Mouse (Mus musculus) stomach, embryonic 15.5 days (tissue): Measurements from ENCODE around the gene Tfdp1. TPM values are rescaled to one million over a fixed set of nuclear protein-coding genes. Genes with fewer than 3 reads are reported as not detected.

ENCODE experiments used
- ATAC-seq: fragments of 200-750 bp; cut with Nextera tagmentation; 2 replicates; pipeline ENCODE4 v1.8.0; 2017; ENCODE audit warnings: low read depth, moderate number of reproducible peaks, moderate TSS enrichment; ENCODE audit not compliant: insufficient read depth, low FRiP score
- H3K27ac ChIP-seq: fragments of 300-500 bp; sonication (generic); 2 replicates; pipeline ENCODE4 v1.5.1; 2015; ENCODE audit warnings: mild to moderate bottlenecking, inconsistent platforms
- H3K27me3 ChIP-seq: fragments of 300-500 bp; sonication (generic); replicated peaks from 2 replicates; pipeline ENCODE4 v1.6.1; 2015; ENCODE audit warnings: inconsistent platforms
- H3K36me3 ChIP-seq: fragments of 300-500 bp; sonication (generic); 2 replicates; pipeline ENCODE4 v1.6.1; 2015; ENCODE audit warnings: inconsistent platforms
- H3K4me1 ChIP-seq: fragments of 300-500 bp; sonication (generic); 2 replicates; pipeline ENCODE4 v1.6.1; 2015; ENCODE audit warnings: inconsistent platforms
- H3K4me2 ChIP-seq: fragments of 300-500 bp; sonication (generic); 2 replicates; pipeline ENCODE4 v1.6.1; 2015; ENCODE audit warnings: mild to moderate bottlenecking, inconsistent platforms
- H3K4me3 ChIP-seq: fragments of 300-500 bp; sonication (generic); replicated peaks from 2 replicates; pipeline ENCODE4 v1.5.1; 2015; ENCODE audit warnings: inconsistent platforms
- H3K9ac ChIP-seq: fragments of 300-500 bp; sonication (generic); 2 replicates; pipeline ENCODE4 v1.6.1; 2015; ENCODE audit warnings: inconsistent platforms
- H3K9me3 ChIP-seq: fragments of 300-500 bp; sonication (generic); 2 replicates; pipeline ENCODE4 v1.6.1; 2016; ENCODE audit warnings: inconsistent platforms
- WGBS: fragments of 180-500 bp; shearing (Covaris S2); methylation state at CpG from one replicate; pipeline ENCODE4 v1.1.7; 2015; 5-methylcytosine and 5-hydroxymethylcytosine counted together
- polyA plus RNA-seq: library from polyadenylated mRNA; unstranded; fragments of >200 nt; fragmentation: Nextera tagmentation; extraction: Ambion mirVana; gene quantifications from 2 replicates; pipeline ENCODE4 v1.2.1, GENCODE M21; 2015

Tfdp1 gene
- polyA plus RNA-seq, 1 experiment from 2014 or later: 156 TPM

DNA sequence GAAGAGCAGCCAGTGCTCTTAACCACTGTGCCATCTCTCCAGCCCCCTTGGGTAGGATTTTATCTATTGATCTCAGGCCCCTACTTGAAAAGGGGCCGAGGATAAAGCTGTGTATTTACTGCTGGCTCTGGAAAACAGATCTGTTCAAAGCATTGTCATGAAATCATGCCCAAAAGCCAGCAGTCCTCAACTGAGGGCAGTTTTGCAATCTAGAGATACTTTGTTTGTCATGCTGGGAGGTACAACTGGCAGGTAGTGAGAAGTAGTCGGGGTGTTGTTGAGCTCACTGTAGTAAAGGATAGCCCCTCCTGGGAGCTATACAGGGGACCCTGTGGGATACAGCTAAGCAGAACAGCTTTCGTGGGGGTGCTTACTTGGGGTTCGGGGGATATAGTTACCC lies 15.3 kb downstream of the Tfdp1 start:
- Histone ChIP-seq H3K9me3 (no peaks in the 10 kb centered on the region), H3K9ac (no peak overlapping the region), H3K36me3 (peaks cover 71% of the 10 kb centered on the region), H3K4me1 (no peaks in the 10 kb centered on the region), H3K27me3 (no peaks in the 10 kb centered on the region), H3K4me3 (no peak overlapping the region), H3K27ac (no peak overlapping the region), H3K4me2 (no peak overlapping the region)
- 82% methylated on average over 4 of the region's 4 CpGs for WGBS
- ATAC-seq: no peak

DNA sequence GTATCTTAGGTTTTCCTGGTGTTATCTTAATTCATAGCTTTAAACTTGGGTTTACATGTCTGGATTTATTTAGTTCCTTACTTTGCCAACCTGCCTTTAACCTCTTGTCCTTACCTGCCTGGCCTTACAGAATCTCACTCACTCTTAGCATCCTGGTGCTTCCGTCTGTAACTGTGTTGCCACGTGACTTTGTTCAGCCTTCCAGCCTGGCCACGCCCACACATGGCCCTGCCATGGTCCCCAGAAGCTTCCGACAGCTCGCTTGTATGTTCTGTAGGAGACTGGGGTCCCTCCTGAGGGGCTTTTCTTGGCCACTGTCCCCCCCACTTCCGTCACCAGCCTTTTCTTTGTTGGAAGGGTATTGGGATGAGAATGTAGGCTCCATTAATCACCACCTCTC lies 17.7 kb downstream of the Tfdp1 start:
- no peaks in the 10 kb centered on the region for H3K27me3 ChIP-seq
- no peaks in the 10 kb centered on the region for H3K4me1 ChIP-seq
- WGBS: 75% methylated on average over 6 of the region's 6 CpGs
- H3K9ac ChIP-seq: no peak overlapping the region
- peaks cover 73% of the 10 kb centered on the region for H3K36me3 ChIP-seq
- ATAC-seq: no peak
- no peaks in the 10 kb centered on the region for H3K9me3 ChIP-seq
- no peak overlapping the region for H3K4me2 ChIP-seq
- no peak overlapping the region for H3K4me3 ChIP-seq
- no peak overlapping the region for H3K27ac ChIP-seq

DNA sequence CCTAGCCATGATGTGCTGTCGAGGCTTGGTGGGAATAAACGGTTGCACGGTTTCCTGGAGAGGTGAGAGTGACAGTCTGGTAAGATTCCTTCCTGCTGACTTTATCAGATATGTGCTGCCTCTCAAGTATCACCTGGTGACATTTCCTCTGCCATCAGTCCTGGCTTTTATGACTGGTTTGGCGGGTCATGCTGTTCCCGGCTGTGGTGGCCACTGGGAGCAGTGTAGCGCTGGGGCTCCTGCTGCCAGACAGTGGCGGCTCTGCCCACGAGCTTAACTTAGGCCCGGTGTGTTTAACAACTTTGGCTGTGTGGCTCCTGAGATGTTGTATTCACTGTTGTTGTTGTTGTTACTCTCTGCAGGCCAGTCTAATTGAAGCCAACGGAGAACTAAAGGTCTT lies 18.1 kb downstream of the Tfdp1 start:
- Histone ChIP-seq H3K9ac (no peak overlapping the region), H3K4me2 (no peak overlapping the region), H3K36me3 (peaks cover 73% of the 10 kb centered on the region), H3K4me3 (no peak overlapping the region), H3K27me3 (no peaks in the 10 kb centered on the region), H3K4me1 (no peaks in the 10 kb centered on the region), H3K27ac (no peak overlapping the region), H3K9me3 (no peaks in the 10 kb centered on the region)
- ATAC-seq: no peak
- 72% methylated on average over 10 of the region's 10 CpGs for WGBS

DNA sequence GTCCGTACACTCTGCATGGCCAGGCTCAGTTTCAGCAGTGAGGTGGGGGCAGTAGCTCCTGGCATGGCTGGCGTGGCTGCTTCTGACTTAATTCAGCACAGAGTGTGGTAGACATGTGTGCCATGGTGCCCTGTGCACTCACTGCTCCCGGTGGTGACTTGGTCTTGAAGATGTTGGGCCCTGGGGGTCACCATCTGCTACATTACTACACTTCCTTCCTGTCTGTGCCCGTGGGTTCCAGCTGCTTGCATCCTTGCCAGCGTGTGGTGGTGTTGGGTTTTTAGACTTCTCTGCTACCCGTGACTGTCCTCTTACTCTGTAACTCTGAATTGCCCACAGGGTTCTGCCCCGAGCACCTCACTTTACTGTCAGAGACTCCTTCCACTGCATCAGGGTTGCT lies 21.7 kb downstream of the Tfdp1 start:
- ATAC-seq: no peak
- no peak overlapping the region for H3K4me2 ChIP-seq
- H3K27ac ChIP-seq: no peak overlapping the region
- no peaks in the 10 kb centered on the region for H3K9me3 ChIP-seq
- H3K9ac ChIP-seq: no peak overlapping the region
- no peak overlapping the region for H3K4me3 ChIP-seq
- no peaks in the 10 kb centered on the region for H3K4me1 ChIP-seq
- peaks cover 88% of the 10 kb centered on the region for H3K36me3 ChIP-seq
- no peaks in the 10 kb centered on the region for H3K27me3 ChIP-seq
- WGBS: 82% methylated on average over 7 of the region's 7 CpGs

DNA sequence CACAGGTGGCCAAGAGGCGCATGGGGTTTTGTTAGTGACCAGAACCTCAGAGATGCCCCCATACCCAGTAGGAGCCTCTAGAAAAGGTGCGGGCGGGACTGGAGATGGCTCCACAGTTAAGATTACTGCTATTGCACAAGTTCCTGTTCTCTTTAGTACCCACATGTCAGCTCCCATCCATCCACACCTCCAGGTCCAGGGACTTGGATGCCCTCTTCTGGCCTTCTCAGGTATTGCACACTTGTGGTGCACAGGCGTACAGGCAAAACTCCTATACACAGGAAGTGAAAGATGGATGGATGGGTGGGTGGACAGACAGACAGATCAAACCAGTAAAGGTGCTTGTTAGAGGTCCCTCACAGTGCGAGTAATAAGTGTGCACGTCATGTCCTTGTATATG lies 23.3 kb downstream of the Tfdp1 start:
- Histone ChIP-seq H3K9me3 (no peaks in the 10 kb centered on the region), H3K27ac (no peak overlapping the region), H3K4me3 (no peak overlapping the region), H3K27me3 (no peaks in the 10 kb centered on the region), H3K36me3 (peaks cover 88% of the 10 kb centered on the region), H3K4me1 (no peaks in the 10 kb centered on the region), H3K4me2 (no peak overlapping the region), H3K9ac (no peak overlapping the region)
- ATAC-seq: no peak
- WGBS: 90% methylated on average over 6 of the region's 6 CpGs

DNA sequence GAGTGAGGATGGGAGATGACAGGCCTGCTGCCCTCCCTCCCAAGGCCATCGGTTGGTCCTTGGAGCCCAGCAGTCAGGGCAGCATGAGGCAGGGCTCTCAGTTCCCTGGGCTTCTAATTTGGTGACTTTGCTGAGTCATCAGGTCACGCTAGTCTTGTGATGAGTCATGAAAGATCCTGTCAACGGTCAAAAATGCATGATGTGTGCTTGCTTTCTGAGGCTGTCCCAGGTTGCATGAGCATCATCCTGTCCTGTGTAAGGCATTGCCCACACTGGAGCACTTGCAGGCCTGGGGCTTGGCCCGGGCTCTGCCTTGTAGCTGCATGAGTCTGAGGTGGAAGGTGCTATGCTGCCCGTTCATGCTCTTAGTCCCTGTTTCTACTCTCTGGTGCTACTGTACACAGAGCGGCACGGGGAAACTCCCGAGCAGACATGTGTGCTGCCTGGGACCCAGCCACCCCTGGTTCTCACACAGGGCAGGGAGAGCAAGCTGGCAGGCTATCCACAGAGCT lies 34.7 kb downstream of the Tfdp1 start:
- Histone ChIP-seq H3K4me3 (no peak overlapping the region), H3K4me1 (no peaks in the 10 kb centered on the region), H3K27me3 (no peaks in the 10 kb centered on the region), H3K36me3 (peaks cover 70% of the 10 kb centered on the region), H3K4me2 (no peak overlapping the region), H3K9ac (no peak overlapping the region), H3K27ac (no peak overlapping the region), H3K9me3 (no peaks in the 10 kb centered on the region)
- ATAC-seq: no peak
- 84% methylated on average over 8 of the region's 8 CpGs for WGBS

DNA sequence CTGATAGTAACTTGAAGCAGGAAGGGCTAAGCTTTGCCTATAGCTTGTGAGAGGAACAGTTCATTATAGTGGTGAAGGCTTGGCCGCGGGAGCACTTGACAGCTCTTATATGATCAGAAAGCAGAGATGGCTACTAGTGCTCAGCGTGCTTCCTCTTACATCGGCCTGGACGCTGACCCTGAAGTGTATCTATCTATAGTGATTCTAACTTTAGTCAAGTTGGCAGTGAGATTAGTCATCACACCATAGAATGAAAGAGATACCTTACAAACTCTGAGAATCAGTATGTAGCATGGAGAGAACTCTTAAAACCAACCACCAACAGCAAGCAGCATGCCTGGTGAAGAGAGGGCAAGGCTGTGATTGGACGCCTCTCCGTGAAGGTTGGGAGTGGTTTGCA lies 43.1 kb downstream of the Tfdp1 start:
- Histone ChIP-seq H3K27me3 (no peaks in the 10 kb centered on the region), H3K4me3 (no peak overlapping the region), H3K4me1 (no peaks in the 10 kb centered on the region), H3K4me2 (no peak overlapping the region), H3K9me3 (no peaks in the 10 kb centered on the region), H3K36me3 (peaks cover 13% of the 10 kb centered on the region), H3K27ac (no peak overlapping the region), H3K9ac (no peak overlapping the region)
- 89% methylated on average over 7 of the region's 7 CpGs for WGBS
- no peak for ATAC-seq

DNA sequence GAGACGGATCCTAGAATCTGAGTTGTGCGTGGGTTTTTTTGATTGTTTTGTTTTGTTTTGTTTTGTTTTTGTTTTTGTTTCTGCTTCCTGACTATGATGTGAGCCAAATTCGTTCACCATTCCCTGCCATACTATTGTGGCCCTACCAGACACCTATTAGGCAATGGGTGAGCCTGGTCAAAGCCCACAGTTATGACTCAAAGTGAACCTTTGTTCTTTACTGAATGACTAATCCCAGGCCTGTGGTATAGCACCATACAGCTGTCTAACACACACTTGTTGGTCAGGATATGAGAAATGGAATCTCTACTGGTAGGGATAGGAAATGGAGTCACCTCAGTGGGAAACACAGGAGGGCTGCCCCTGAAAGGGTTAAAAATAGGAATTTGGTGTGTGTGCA lies 44.0 kb downstream of the Tfdp1 start:
- no peaks in the 10 kb centered on the region for H3K4me1 ChIP-seq
- 87% methylated on average over 3 of the region's 3 CpGs for WGBS

DNA sequence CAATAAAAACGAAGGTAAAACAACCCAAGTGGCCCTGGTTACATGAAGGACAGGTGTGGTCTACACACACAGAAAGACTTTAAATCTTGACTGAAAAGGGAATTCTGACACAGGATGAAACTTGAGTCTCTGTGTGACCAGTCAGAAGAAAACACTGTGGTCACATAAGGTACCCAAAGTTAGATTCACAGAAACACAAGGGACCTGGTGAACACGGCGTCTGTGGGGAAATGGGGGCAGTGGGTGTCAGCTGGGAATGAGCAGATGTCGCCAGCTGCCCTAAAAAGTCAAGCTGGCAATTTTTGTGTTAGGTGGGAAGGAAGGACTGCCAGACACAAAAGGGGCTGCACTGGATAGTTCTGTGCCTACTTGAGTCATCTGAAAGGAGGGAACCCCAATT lies 44.4 kb downstream of the Tfdp1 start:
- Histone ChIP-seq H3K4me1 (no peaks in the 10 kb centered on the region), H3K27me3 (no peaks in the 10 kb centered on the region), H3K4me3 (no peak overlapping the region), H3K9me3 (no peaks in the 10 kb centered on the region), H3K9ac (no peak overlapping the region), H3K4me2 (no peak overlapping the region), H3K27ac (no peak overlapping the region), H3K36me3 (peaks cover 13% of the 10 kb centered on the region)
- no peak for ATAC-seq
- WGBS: 86% methylated on average over 4 of the region's 4 CpGs

More for the DNA sequence above, 44.0 kb downstream of the Tfdp1 start:
- H3K9ac ChIP-seq: no peak overlapping the region
- H3K9me3 ChIP-seq: no peaks in the 10 kb centered on the region
- H3K27ac ChIP-seq: no peak overlapping the region
- H3K4me3 ChIP-seq: no peak overlapping the region
- H3K27me3 ChIP-seq: no peaks in the 10 kb centered on the region
- H3K4me2 ChIP-seq: no peak overlapping the region
- peaks cover 13% of the 10 kb centered on the region for H3K36me3 ChIP-seq
- ATAC-seq: no peak

DNA sequence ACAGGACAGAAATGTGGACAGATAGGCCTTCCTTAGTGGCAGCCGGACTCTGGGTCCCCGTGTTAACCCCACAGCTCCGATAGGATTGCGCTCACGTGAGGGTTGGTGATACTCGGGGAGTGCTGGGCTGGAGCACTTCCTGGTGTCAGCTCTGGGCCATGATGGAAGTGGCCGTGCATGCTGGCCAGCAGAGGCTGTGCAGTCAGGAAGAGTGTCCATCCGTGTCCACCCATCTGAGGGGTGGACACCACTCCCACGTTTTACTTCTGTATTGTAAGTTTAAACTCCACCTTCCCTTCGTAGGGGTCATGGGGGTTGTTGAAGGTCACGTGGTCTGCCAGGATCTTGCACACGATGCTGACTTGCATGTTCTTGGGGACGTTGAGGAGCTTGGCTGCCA lies 47.8 kb downstream of the Tfdp1 start:
- no peak for ATAC-seq
- WGBS: 74% methylated on average over 13 of the region's 13 CpGs
- no peaks in the 10 kb centered on the region for H3K36me3 ChIP-seq

DNA sequence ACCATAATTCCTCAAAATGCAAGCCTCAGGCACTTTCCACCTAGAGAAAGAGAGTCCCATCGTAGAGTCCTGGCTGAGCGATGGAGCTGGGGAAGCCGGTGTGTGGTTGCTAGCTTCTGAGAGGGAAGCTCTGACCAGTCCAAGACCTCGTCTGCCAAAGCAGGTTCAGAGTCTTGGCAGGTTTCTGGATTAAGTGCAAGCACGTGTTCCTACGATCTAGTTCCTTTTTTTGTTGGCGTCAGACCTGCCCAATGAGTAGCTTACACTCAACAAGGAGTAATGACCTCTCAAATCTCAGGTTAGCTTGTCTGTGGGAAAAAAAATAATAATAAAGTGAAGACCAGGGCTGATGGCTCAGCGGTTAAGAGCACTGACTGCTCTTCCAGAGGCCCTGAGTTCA lies 49.2 kb downstream of the Tfdp1 start:
- Histone ChIP-seq H3K4me1 (no peaks in the 10 kb centered on the region), H3K36me3 (no peaks in the 10 kb centered on the region), H3K4me2 (no peak overlapping the region), H3K4me3 (no peak overlapping the region), H3K9ac (no peak overlapping the region), H3K9me3 (no peaks in the 10 kb centered on the region), H3K27me3 (no peaks in the 10 kb centered on the region), H3K27ac (no peak overlapping the region)
- WGBS: 77% methylated on average over 8 of the region's 8 CpGs
- ATAC-seq: no peak

More for the DNA sequence above, 47.8 kb downstream of the Tfdp1 start:
- H3K9ac ChIP-seq: no peak overlapping the region
- H3K4me3 ChIP-seq: no peak overlapping the region
- no peaks in the 10 kb centered on the region for H3K27me3 ChIP-seq
- H3K27ac ChIP-seq: no peak overlapping the region
- no peak overlapping the region for H3K4me2 ChIP-seq
- no peaks in the 10 kb centered on the region for H3K9me3 ChIP-seq
- no peaks in the 10 kb centered on the region for H3K4me1 ChIP-seq

DNA sequence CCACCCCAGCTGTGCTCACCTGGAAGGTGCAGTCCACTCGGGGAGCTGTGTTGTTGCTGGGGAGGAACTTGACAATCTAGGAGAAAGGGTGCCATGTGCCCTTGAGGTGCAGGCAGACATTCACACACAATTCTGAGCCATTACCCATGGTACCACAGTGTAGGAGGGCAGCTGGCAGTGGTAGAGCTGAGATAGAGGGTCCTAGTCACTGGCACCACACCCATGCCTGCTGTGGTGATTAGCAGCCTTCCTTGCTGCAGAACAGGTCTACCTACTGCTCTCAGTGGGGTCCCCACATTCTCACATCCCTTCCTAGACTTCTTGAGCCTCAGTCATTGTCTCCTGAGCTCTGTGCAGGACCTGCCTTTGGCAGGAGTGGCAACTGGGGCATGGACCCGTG lies 50.2 kb downstream of the Tfdp1 start:
- Histone ChIP-seq H3K9me3 (no peaks in the 10 kb centered on the region), H3K4me2 (no peak overlapping the region), H3K27ac (no peak overlapping the region), H3K36me3 (no peaks in the 10 kb centered on the region), H3K9ac (no peak overlapping the region), H3K4me3 (no peak overlapping the region), H3K27me3 (no peaks in the 10 kb centered on the region), H3K4me1 (no peaks in the 10 kb centered on the region)
- ATAC-seq: no peak
- WGBS: 60% methylated on average over 2 of the region's 2 CpGs

DNA sequence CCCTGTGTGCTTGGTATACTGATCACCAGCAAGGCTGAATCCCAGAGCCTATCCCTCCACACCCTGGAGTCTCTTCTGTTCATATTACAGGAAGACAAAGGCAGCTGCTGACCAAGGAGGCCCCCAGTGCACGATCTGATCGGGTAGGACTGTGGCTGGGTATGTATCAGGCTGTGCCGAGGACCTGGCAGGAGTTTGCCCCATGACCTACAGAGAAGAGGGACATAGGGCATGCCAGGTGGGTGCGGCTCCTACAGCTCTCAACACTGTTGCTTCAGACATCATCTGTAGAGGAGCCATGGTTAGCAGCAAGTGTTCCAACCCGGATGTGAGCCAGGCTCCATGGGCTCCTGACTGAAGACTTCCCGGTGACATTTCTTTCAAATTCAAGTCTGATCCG lies 55.3 kb downstream of the Tfdp1 start:
- Histone ChIP-seq H3K36me3 (no peaks in the 10 kb centered on the region), H3K4me2 (no peak overlapping the region), H3K27ac (no peak overlapping the region), H3K9ac (no peak overlapping the region), H3K4me1 (no peaks in the 10 kb centered on the region), H3K4me3 (no peak overlapping the region), H3K27me3 (no peaks in the 10 kb centered on the region), H3K9me3 (no peaks in the 10 kb centered on the region)
- WGBS: 82% methylated on average over 7 of the region's 7 CpGs
- ATAC-seq: no peak
